Mouse (Mus musculus) cerebellum, adult (tissue): ENCODE data around the gene Gins2.

Experiments used
- ATAC-seq: cut with Nextera tagmentation; 2 replicates; pipeline ENCODE4 v1.9.2; 2017; ENCODE audit warnings: mild to moderate bottlenecking, moderate library complexity, mixed read lengths; ENCODE audit not compliant: insufficient number of reproducible peaks, low FRiP score, low TSS enrichment

The Gins2 gene

DNA sequence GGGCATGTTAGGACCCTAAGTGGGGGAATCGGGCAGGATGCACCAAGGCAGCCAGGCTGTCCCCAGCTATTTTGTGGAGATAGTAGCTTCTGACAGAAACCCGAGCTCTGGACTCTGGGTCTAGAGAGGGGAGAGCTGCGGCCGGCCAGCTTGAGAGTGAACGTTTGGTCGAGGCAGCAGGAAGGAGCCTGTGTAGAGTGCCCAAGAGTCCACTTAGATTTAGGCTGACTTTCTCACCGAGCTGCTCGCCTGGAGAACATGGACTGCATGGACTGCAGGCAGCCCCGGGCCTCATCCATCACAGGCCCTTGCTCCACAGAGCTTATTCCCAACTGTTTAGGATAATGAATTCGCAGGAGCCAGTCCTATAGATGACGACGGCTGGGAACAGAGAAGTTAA is 38.7 kb downstream of the Gins2 start:
- no peak for ATAC-seq

DNA sequence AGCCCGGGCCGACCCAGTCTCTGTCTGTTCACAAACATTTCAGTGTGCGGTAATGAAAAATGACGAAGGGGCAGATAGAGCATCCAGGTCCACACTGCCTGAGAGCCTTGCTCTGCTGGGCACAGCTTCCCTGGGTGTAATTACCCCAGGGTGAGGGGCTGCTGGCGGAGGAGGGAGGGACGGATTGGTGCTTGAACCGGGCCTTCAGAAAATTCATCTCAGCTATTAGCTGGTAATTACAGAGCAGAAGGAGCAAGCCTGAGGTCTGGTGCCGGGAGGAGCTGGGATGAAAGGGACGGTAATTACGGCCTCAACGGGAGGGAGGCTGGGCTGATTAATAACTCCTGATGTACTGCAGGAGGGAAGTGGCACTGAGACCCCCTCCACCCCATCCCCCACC is 39.2 kb downstream of the Gins2 start:
- ATAC-seq, result no peak

DNA sequence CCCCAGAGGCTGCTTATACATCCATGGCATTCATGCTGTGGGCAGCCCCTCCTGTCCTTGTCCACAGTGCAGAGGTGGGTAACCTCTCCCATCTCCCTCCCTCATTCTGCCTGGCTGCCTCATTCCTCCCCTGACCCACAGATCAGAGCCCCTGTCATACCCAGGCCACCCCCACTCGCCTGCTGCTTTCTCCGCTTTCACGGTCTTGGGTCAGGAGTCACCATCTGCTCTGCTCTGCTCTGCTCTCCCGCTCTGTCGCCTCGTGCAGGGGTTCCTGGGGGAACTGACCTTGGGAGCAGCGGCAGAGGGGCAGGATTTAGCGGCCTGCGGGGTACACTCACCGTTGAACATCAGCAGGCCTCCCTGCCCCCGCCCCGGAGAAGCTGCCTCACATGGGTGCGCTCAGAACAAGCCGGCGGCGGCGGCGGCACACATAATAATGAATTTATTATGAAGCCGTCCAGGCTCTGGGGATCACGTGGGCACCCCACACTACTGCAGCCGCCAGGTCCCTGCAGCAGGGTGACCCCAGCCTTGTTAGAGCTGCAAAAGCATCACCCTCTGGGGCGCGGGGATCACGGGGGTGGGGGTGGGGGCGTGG is 39.7 kb downstream of the Gins2 start:
- no peak for ATAC-seq

DNA sequence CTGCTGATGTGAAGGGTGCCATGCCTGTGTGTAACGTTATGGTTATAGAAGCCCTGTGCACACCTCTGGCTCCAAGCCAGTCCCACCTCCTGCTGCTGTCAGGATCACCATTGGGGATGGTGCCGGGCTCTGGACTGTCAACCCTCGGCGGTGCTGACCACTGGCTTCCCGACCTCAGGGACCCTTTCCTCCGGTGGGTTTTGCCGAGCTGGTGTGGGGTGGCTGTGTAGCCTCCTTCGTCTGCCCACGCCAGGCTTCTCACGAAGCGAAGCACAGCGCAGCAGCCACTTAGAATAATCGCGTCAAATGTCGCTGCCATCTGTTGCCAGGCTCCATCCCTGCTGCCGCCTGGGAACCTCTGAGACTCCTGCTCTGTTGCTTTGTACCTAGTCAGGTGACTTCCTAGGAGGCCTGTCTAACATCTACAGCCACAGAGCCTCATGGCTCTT is 40.8 kb downstream of the Gins2 start:
- peak; percentile 28; the same call in 1 of the 2 replicates for ATAC-seq

DNA sequence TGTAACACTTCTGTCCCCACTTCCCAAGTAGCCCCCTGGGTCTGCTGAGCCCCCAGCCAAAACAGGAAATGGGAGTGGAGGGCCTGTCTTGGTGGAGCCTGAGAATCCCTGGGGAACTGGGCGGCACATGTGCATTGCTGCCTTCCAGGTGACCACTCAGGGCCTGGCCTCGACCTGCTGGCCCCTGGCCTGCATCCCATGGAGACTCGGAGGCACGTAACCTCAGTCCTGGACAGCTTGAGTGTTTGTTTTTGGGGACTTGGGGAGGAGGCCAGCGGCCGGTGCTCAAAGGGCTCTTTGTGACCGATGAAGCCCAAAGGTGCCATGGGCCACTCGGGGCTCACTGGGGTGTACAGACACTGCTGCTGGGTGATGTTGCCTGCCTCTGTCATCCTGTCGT is 41.5 kb downstream of the Gins2 start:
- ATAC-seq, result no peak

DNA sequence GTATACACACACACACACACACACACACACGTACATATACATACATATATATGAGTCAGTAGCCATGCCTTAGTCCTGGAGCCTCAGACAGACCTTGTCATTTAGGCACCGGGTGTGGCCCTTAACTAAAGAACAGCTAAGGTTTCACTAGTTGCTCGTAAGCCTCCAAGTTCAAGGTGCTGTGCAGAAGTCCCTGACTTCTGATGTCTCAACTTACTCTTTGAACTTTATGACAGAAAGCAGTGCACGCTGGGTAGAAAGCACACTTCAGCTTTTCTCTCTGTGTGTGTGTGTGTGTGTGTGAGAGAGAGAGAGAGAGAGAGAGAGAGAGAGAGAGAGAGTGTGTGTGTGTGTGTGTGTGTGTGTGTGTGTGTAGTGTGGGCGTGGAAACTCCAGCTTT is 44.9 kb downstream of the Gins2 start:
- ATAC-seq, result no peak

DNA sequence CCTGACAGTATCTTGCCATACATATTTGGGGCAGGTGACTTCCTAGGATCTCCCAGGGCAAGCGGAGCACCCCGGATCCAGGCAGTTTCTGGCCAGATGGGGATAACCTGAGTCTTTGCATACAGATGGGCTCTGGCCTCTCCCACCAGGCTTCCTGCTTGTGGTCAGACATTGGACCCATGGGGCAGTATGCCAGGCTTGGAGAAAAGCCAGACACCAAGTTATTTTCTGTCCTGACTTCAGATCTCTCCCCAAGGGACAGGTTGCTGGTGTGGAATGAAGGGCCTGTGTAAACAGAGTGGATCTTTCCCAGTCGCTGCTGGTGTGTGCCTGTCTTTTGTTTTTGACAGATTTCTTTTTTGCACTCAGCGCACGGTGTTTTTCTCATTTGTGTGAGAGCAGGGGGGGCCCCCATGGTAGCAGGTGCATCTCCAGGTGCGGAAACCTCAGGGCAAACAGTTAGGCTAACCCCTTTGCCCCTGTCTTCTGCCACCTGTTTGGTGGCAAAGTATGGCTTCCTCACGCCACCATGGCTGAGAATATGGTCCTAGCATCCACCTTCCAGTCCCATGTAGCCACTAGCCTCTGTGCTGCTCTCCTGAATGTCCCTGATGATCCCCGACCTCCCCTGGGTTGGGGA is 45.6 kb downstream of the Gins2 start:
- no peak for ATAC-seq

DNA sequence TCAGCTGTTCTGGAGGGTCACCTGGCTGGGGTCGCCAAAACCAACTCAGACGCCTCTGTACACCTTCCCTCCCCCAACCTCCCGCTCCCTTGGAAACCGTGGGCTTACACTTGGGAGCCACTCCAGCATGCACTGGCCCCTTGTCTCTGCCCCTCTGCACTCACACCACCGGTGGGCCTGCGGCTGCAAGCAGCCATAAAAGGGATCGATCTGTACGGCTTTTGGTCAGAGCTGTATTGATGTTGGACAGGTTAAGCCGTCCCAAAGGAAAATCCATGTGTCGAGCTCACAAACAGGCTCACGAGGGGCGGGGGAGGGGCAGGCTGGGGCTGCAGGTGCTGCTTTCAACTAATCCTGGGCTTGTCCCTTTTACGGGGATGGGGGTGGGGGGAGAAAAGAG is 46.1 kb downstream of the Gins2 start:
- ATAC-seq, result no peak

DNA sequence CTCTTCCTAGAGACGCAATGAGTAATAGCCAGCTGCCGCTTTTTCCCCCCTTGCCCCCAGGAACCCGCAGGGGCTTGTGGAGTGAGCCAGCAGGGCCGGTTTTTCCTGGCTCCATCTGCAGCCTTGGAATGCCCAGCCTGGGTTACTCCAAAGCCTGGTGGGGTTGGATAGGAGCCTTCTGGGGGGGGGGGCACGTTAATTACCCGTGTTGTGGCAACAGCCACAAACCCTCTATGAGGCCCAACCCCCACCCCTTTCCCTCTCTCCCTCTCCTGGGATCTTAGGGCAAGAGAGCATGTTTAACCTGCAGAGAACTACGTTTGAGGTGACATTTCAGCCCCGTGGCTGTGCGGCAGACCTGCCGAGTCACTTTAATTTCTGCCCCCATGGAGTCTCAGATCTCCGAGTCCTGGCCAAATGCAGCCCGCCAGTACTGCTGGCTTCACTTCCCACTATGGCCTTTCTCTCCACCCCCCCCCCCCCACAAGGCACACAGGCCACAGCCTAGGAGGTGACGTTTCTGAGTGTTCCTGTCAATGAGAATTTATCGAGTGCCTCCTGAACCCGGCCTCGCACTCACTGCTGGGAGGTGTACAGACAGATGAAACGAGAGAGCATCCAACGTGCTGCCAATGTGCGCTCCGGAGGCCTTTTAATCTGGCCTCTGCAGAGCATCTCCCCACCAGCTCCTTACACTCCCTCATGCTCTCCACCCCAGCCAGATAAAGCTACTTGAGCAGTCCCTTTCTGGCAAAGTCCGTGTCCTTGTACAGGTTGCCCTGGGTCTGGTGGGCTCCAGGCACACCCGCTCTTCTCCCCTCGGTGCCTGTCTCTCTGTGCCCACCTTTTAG is 49.1 kb downstream of the Gins2 start:
- ATAC-seq, result no peak

DNA sequence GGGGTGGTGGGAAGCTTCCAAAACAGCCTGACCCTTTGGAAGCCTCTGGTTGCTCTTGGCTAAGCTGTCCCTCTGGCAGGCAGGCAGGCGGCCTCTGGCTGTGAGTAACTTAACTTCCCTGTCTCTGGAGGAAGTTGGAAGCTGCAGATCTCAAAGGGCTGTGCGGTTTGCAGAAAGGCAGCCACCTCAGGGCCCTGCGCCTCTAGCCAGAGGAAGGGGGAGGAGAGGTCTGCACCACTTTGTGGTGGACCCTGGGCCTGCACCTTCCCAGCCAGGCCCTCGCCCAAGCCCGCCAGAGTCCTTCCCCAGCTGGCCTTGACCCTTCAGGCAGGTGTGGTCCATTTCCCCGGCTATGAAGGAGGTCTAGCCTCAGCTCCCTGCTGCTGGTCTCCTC is 49.7 kb downstream of the Gins2 start:
- no peak for ATAC-seq

DNA sequence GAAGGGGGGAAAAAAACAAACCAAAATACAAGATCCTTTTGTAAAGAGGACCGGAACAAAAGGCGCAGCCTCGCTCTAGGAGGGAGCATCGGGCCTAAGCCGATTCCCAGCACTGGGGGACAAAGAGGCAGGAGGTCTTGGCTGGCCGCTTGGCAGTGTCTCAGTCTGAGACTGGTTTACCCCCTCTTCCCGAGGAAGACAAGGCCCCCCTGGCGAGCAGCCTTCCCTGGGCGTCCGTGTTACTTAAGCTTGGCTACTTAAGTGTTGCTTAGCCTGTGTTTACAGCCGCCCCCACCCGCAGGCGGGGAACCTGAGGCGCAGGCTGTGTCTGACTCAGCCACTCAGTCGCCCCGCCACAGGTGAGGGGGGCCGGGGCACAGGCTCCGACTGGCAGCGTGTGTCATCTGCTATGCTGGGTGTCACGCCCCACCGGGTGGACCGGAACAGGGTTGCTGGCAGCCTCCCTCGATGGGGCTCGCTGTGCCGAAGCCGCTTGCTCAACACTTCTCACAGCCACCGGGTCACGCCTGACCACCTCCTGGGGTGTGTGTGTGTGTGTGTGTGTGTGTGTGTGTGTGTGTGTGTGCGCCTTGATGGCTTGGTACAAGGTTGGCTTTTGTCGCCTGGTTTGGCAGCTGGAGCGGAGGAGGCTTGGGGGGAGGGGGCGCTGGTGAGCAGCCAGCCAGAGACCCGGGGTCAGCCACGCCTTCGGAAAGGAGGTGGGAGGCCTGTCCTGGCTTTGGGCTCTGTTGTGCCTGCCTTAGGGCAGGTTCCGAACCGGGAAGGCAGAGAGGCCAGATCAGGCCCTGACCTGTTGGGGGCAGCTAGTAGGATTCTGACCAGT is 50.5 kb downstream of the Gins2 start:
- no peak for ATAC-seq

DNA sequence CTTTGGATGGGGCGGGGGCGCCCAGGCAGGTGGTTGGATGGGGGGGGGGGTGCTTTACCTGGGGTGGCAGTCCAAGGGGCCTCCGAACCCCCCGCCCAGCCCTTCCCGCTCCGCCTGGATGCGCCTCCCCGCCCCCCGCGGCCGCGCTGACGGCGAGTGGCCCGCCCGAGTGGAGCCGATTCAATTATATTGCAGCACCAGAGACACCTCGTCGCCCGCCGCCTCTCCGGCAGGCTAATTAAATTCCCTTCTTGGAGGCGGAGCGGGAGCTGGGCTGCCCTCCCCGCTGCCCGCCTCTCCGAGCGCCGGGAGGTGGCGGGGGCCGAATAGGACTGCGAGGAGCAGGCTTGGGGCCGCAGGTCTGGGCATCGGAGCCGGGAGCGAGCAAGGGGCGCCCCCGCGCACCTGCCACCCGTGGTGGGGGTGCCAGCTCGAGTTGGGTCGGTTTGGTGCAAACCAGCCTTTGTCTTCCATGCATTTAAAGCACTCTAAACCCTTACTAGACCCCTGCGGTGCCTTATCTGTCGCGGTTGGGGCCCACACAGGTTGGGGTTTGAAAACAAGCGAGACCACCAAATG is 51.2 kb downstream of the Gins2 start:
- 0 out of 2 replicates have a peak, but pooled peaks have one; percentile 18 for ATAC-seq

DNA sequence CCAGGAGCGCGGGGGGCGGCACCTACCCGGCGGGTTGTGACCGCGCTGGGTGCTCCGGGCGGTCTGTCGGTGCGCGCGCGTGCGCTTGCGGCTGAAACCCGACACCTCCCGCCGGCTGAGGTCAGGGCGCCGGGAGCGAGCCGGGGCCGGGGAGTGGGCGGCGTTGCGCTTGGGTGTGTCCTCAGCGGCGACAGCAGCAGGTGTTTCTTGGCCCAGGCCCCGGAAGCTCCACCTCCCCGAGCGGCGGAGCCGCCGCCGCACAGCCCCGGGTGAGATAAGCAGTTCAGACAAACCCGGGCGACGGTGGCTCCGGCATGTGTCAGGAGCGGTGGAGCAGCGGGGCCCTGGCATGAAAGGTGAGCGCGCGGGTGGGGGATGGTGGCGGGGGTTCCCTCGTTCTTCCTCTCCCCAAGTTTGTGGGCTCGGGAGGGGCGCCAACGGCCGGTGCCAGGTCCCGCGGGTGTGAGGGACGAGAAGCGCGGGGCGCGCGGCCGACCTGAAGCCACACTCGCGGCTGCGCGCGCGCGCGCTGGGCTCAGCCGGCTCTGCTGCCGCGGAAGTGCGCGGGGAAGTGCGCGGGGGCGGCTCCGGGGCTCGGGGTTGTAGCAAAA is 51.8 kb downstream of the Gins2 start:
- no peak for ATAC-seq

DNA sequence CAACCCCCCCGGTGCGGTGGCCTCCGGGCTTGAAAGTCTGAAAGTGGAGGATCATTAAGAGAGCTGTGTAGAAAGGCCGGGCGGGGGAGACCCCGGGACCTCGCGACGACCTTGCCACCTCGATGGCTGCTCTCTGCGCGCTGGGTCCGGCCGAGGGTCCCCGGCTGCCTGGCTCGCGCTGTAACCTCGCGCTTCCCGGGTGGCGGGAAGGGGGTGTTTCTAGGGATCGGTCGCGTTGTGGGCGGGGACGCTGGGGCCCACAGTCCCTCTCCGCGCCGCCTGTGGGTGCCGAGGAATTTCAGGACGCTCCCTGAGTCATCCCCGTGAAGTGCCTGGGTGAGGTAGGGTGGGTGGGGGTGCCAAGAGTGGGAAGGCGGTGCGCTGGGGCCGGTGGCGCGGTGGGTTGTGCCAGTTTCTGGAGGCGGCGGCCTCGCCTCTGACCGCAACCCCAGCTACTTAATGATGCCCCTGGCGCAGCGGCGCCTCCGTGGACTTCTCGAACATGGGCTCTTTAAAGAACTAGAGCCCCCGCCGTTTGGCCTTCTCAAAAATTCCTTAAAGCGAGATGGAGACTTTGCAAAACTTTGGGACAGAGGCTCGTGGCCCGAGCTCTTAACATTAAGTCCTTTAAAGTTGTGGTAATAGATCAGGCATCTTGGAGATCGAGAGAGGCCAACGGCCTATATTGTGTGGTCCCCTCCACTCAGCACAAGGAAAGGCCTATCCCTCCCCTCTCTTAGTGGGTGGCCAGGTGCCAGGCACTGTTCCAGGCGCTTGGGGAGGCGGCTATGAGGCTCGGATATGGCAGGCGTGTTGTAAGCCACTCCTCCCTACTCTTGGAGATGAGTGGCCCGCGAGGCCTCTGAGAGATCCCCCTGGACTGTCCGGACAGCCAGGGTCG is 52.5 kb downstream of the Gins2 start:
- 0 out of 2 replicates have a peak, but pooled peaks have one; percentile 3 for ATAC-seq

DNA sequence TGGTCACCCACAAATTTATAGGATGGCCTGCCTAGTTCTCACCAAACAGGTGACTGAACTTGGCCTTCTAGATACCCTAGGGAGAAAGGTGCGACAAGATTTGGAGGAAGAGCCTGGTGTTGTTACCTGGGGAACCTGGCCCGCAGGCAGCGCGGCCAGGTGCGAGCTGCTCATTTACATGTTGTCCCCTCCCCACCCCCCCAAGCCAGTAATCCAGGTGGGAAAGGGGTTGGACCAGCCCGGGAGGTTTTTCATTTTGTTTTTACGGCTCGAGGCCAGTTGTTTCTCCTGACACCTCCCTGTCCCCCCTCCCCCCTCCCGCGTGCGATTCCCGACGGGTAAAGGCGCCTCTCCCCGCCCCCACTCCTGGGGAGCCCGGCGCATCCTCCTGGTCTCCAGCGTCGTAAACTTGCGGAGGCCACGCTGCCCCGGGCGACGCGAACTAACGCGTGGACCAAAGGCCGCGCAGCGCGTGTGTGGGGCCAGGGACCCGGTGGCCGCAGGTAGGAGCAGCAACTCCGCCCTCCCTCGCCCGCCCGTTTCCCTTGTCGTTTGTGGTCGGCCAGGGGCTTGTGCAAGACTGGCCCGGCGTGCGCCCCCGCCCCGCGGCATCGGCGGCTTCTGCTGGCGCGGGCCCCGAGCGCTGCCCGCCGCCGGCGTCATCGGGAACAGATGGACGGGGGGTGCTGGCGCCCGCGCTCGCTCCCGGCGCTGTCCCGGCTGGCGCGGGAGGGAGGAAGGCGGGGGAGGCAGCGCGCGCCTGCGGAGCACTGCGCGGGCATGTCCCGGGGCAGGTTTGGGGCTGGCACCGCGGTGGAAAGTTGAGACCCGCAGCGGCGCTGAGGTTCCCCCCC is 53.4 kb downstream of the Gins2 start:
- no peak for ATAC-seq

DNA sequence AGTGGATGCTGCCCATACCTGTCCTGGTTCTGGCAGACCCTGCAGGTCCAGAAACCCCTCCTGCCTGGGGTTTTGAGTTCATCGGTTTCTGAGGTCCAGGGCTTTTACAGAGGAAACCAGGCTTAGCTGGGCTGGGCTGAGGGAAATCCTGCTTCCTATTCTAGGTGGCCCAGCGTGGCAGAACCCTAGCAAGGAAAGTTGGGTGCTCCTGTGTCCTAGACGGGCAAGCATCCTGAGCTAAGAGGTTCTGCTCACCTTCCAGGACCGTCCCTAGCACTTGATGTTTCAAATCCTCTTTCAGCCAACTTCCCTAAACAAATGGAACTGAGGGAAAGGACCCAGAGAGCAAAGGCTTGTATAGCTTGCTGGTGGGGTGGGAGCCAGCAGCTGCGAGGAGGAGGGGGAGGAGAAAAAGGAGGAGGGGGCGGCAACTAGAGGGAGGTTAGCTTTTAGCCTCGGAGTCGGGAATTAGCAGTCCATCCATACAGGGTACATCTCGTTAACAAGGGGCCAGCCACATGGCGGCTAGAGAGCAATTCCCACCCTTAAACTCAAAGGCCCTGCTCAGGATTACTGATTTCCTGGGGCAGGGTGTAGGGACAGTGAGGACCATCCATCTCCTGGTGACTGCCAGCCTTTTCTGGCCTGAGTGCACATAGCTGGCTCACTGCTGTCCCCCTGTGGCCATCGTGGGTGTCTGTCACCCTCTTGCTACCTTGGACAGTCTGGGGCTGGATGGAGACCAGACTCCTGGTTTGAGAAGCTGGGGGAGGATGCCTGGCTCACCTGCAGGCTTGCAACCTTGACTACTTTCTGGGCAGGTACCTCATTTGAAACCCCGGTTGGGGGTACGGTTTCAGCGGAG is 54.4 kb downstream of the Gins2 start:
- ATAC-seq, result peak; percentile 65

DNA sequence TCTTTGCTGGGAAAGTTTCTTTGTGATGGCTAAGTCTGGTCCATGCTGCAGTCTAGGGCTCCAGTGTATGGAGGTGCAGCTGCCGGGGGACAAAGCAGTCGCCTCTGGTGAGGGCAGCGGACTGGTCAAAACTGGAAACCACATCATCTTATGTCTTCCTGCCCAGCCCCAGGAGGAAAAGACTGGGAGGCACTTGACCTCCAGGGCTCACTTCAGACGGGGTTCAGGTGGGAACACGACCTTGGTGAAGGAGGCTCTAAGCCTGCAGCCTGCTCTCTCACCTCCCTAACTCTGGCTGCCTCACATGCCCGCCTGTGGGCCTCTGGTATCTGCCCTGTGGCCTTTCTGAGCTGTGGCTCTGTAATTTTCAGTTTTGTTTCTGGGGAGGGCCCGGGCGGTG is 55.0 kb downstream of the Gins2 start:
- no peak for ATAC-seq
